Mouse (Mus musculus) liver, embryonic 13.5 days (tissue): ENCODE measurements around the gene BC030867. TPM values are rescaled to one million over a fixed set of nuclear protein-coding genes. Genes with fewer than 3 reads are reported as not detected.

Experiments used
- ATAC-seq: fragments of 200-750 bp; cut with Nextera tagmentation; 2 replicates; pipeline ENCODE4 v1.8.0; 2017; ENCODE audit warnings: low read depth, mild to moderate bottlenecking, moderate number of reproducible peaks, moderate library complexity
- DNase-seq: peaks from one replicate; pipeline ENCODE4 v3.0.0; 2022
- H3K27ac ChIP-seq: fragments of 300-500 bp; sonication (generic); 2 replicates; pipeline ENCODE4 v1.5.1; 2015; ENCODE audit warnings: moderate library complexity, mild to moderate bottlenecking, inconsistent platforms
- H3K27me3 ChIP-seq: fragments of 300-500 bp; sonication (generic); 2 replicates; pipeline ENCODE4 v1.6.1; 2015; ENCODE audit warnings: mild to moderate bottlenecking, inconsistent platforms
- H3K36me3 ChIP-seq: fragments of 300-500 bp; sonication (generic); 2 replicates; pipeline ENCODE4 v1.6.1; 2015; ENCODE audit warnings: mild to moderate bottlenecking, inconsistent platforms
- H3K4me1 ChIP-seq: fragments of 300-500 bp; sonication (generic); replicated peaks from 2 replicates; pipeline ENCODE4 v1.6.1; 2015; ENCODE audit warnings: inconsistent platforms
- H3K4me2 ChIP-seq: fragments of 300-500 bp; sonication (generic); 2 replicates; pipeline ENCODE4 v1.6.1; 2015; ENCODE audit warnings: inconsistent platforms, mild to moderate bottlenecking, moderate library complexity
- H3K4me3 ChIP-seq: fragments of 300-500 bp; sonication (generic); replicated peaks from 2 replicates; pipeline ENCODE4 v1.5.1; 2015; ENCODE audit warnings: mild to moderate bottlenecking, inconsistent platforms
- H3K9ac ChIP-seq: fragments of 300-500 bp; sonication (generic); 2 replicates; pipeline ENCODE4 v1.6.1; 2015; ENCODE audit warnings: mild to moderate bottlenecking, inconsistent platforms
- H3K9me3 ChIP-seq: fragments of 300-500 bp; sonication (generic); replicated peaks from 2 replicates; pipeline ENCODE4 v1.6.1; 2016; ENCODE audit warnings: inconsistent platforms
- WGBS: fragments of 180-500 bp; shearing (Covaris S2); methylation state at CpG from one replicate; pipeline ENCODE4 v1.1.7; 2015; ENCODE audit not compliant: insufficient replicate concordance; 5-methylcytosine and 5-hydroxymethylcytosine counted together
- polyA plus RNA-seq: library from polyadenylated mRNA; unstranded; fragments of >200 nt; fragmentation: Nextera tagmentation; extraction: Ambion mirVana; gene quantifications from 2 replicates; pipeline ENCODE4 v1.2.1, GENCODE M21; 2015

The BC030867 gene
- polyA plus RNA-seq, 1 experiment from 2014 or later, result 14.6 TPM

- Histone ChIP-seq H3K4me2 (no peak overlapping the region), H3K36me3 (no peaks in the 10 kb centered on the region), H3K9me3 (no peaks in the 10 kb centered on the region), H3K9ac (no peak overlapping the region), H3K27ac (no peak overlapping the region), H3K4me1 (peaks cover 82% of the 10 kb centered on the region), H3K27me3 (peaks cover 25% of the 10 kb centered on the region), H3K4me3 (no peak overlapping the region)
- DNase-seq, result no peak
- 50% methylated on average over 8 of the region's 8 CpGs for WGBS
- no peak for ATAC-seq
Observed at GRCm38 (mm10) chr11:102221954-102222351, 26.7 kb upstream of the BC030867 start.

GRCm38 (mm10) chr11:102223166-102223565 is 25.5 kb upstream of the BC030867 start:
- Histone ChIP-seq H3K27me3 (peaks cover 37% of the 10 kb centered on the region), H3K9ac (no peak overlapping the region; the same call in 1 of the 2 replicates), H3K4me3 (no peak overlapping the region), H3K4me2 (no peak overlapping the region), H3K27ac (no peak overlapping the region), H3K9me3 (no peaks in the 10 kb centered on the region), H3K4me1 (peaks cover 80% of the 10 kb centered on the region), H3K36me3 (no peaks in the 10 kb centered on the region)
- DNase-seq, result peak; percentile 42
- no peak for ATAC-seq
- 14% methylated on average over 6 of the region's 6 CpGs for WGBS

GRCm38 (mm10) chr11:102224686-102225085 is 24.0 kb upstream of the BC030867 start:
- H3K4me3 ChIP-seq, result peak overlapping the region; percentile 33

GRCm38 (mm10) chr11:102225221-102225620 is 23.5 kb upstream of the BC030867 start:
- peak overlapping the region; percentile 33; the same call in 1 of the 2 replicates for H3K4me3 ChIP-seq
- DNase-seq (no peak), ATAC-seq (no peak)
- no peaks in the 10 kb centered on the region for H3K9me3 ChIP-seq
- H3K4me1 ChIP-seq, result peaks cover 74% of the 10 kb centered on the region
- peaks cover 51% of the 10 kb centered on the region for H3K27me3 ChIP-seq
- peak overlapping the region; percentile 54 for H3K4me2 ChIP-seq
- H3K36me3 ChIP-seq, result no peaks in the 10 kb centered on the region
- no peak overlapping the region for H3K27ac ChIP-seq
- 63% methylated on average over 5 of the region's 5 CpGs for WGBS
- H3K9ac ChIP-seq, result no peak overlapping the region

More at GRCm38 (mm10) chr11:102224686-102225085, 24.0 kb upstream of the BC030867 start:
- Histone ChIP-seq H3K9ac (0 out of 2 replicates have a peak overlapping the region, but pooled peaks have one; percentile 19), H3K9me3 (no peaks in the 10 kb centered on the region), H3K27ac (no peak overlapping the region), H3K4me2 (peak overlapping the region; percentile 54), H3K4me1 (peaks cover 79% of the 10 kb centered on the region), H3K27me3 (peaks cover 51% of the 10 kb centered on the region), H3K36me3 (no peaks in the 10 kb centered on the region)
- DNase-seq (peak; percentile 25), ATAC-seq (0 out of 2 replicates have a peak, but pooled peaks have one; percentile 4)
- WGBS, result 9% methylated on average over 22 of the region's 22 CpGs

- Histone ChIP-seq H3K36me3 (no peaks in the 10 kb centered on the region), H3K9me3 (no peaks in the 10 kb centered on the region), H3K27ac (no peak overlapping the region), H3K4me1 (peaks cover 69% of the 10 kb centered on the region), H3K9ac (no peak overlapping the region), H3K27me3 (peaks cover 51% of the 10 kb centered on the region), H3K4me2 (no peak overlapping the region), H3K4me3 (no peak overlapping the region)
- DNase-seq (no peak), ATAC-seq (no peak)
- WGBS, result 81% methylated on average over 12 of the region's 12 CpGs
Observed at GRCm38 (mm10) chr11:102226067-102226978, 22.4 kb upstream of the BC030867 start.

GRCm38 (mm10) chr11:102227270-102228190 is 21.2 kb upstream of the BC030867 start:
- Histone ChIP-seq H3K9ac (no peak overlapping the region), H3K4me2 (peak overlapping the region; percentile 97), H3K4me3 (0 out of 2 replicates have a peak overlapping the region, but pooled peaks have one; percentile 80), H3K36me3 (no peaks in the 10 kb centered on the region), H3K27me3 (peaks cover 51% of the 10 kb centered on the region), H3K4me1 (peaks cover 59% of the 10 kb centered on the region), H3K27ac (no peak overlapping the region), H3K9me3 (no peaks in the 10 kb centered on the region)
- WGBS, result 43% methylated on average over 12 of the region's 12 CpGs
- ATAC-seq (no peak), DNase-seq (no peak)

- Histone ChIP-seq H3K4me1 (peaks cover 53% of the 10 kb centered on the region), H3K4me3 (peak overlapping the region; percentile 80), H3K36me3 (no peaks in the 10 kb centered on the region), H3K4me2 (peak overlapping the region; percentile 97), H3K27ac (no peak overlapping the region), H3K9ac (no peak overlapping the region), H3K27me3 (peaks cover 51% of the 10 kb centered on the region), H3K9me3 (no peaks in the 10 kb centered on the region)
- DNase-seq (no peak), ATAC-seq (no peak)
- WGBS, result 31% methylated on average over 9 of the region's 9 CpGs
Observed at GRCm38 (mm10) chr11:102228191-102228545, 20.5 kb upstream of the BC030867 start.

GRCm38 (mm10) chr11:102228646-102229268 is 19.9 kb upstream of the BC030867 start:
- no peak overlapping the region for H3K27ac ChIP-seq

GRCm38 (mm10) chr11:102229331-102229953 is 19.2 kb upstream of the BC030867 start:
- Histone ChIP-seq H3K9ac (peak overlapping the region; percentile 89), H3K9me3 (no peaks in the 10 kb centered on the region), H3K4me1 (peaks cover 40% of the 10 kb centered on the region), H3K4me3 (peak overlapping the region; percentile 80), H3K36me3 (no peaks in the 10 kb centered on the region), H3K27me3 (peaks cover 47% of the 10 kb centered on the region), H3K27ac (peak overlapping the region; percentile 82), H3K4me2 (peak overlapping the region; percentile 97)
- DNase-seq (peak; percentile 18), ATAC-seq (peak; percentile 64)
- 1% methylated on average over 47 of the region's 47 CpGs for WGBS

More at GRCm38 (mm10) chr11:102228646-102229268, 19.9 kb upstream of the BC030867 start:
- ATAC-seq (no peak), DNase-seq (no peak)
- Histone ChIP-seq H3K4me2 (peak overlapping the region; percentile 97), H3K9ac (peak overlapping the region; percentile 89), H3K27me3 (peaks cover 47% of the 10 kb centered on the region), H3K36me3 (no peaks in the 10 kb centered on the region), H3K4me1 (peaks cover 47% of the 10 kb centered on the region), H3K9me3 (no peaks in the 10 kb centered on the region), H3K4me3 (peak overlapping the region; percentile 80)
- 23% methylated on average over 7 of the region's 7 CpGs for whole genome bisulfite sequencing

GRCm38 (mm10) chr11:102230006-102230741 is 18.5 kb upstream of the BC030867 start, which contains the start of gene Hdac5:
Hdac5 (minus strand) TSS chr11:102230166.
- 1% methylated on average over 41 of the region's 49 CpGs for WGBS
- ATAC-seq, result peak; percentile 95
- peaks cover 33% of the 10 kb centered on the region for H3K4me1 ChIP-seq
- H3K36me3 ChIP-seq, result no peaks in the 10 kb centered on the region
- H3K27me3 ChIP-seq, result peaks cover 39% of the 10 kb centered on the region
- H3K9ac ChIP-seq, result peak within 1 kb of the TSS; percentile 89
- H3K9me3 ChIP-seq, result no peaks in the 10 kb centered on the region
- peak within 1 kb of the TSS; percentile 80 for H3K4me3 ChIP-seq
- DNase-seq, result peak; percentile 96
- peak within 1 kb of the TSS; percentile 82 for H3K27ac ChIP-seq
- peak within 1 kb of the TSS; percentile 97 for H3K4me2 ChIP-seq
